Mouse (Mus musculus) frontal cortex, postnatal 25 days (tissue): Measurements from ENCODE around the gene Slc39a3.
"Not testable (repeated sequence)": the region's sequence is repeated elsewhere in the genome, so short reads cannot be mapped to it uniquely, and the experiment has no call there.

ENCODE experiments used
- DNase-seq, 2 experiments: peaks; one replicate each; pipeline ENCODE4 v3.0.0; 2022; ENCODE audit warnings: low spot score in 2 of 2

Slc39a3 gene

GRCm38 (mm10) chr10:81045246-81045645 is 8.0 kb upstream of the Slc39a3 start:
- DNase-seq: not testable (repeated sequence)

- DNase-seq: peak; percentile 72 to 73
Measured at GRCm38 (mm10) chr10:81041458-81042175, 4.4 kb upstream of the Slc39a3 start.

GRCm38 (mm10) chr10:81036251-81036650 is 975 bp downstream of the Slc39a3 start:
- DNase-seq: no peak

GRCm38 (mm10) chr10:81033586-81033985 is 3.6 kb downstream of the Slc39a3 start:
- no peak for DNase-seq

GRCm38 (mm10) chr10:81029031-81029430 is 8.2 kb downstream of the Slc39a3 start:
- DNase-seq: no peak

GRCm38 (mm10) chr10:81028219-81028618 is 9.0 kb downstream of the Slc39a3 start:
- no peak for DNase-seq

- DNase-seq: no peak
Measured at GRCm38 (mm10) chr10:81027331-81027730, 9.9 kb downstream of the Slc39a3 start.

- DNase-seq: no peak
Measured at GRCm38 (mm10) chr10:81026857-81027256, 10.4 kb downstream of the Slc39a3 start.

- no peak for DNase-seq
Measured at GRCm38 (mm10) chr10:81025639-81026275, 11.5 kb downstream of the Slc39a3 start, which contains the start of gene Diras1. Diras1 (minus strand) TSS chr10:81025662.

- no peak for DNase-seq
Measured at GRCm38 (mm10) chr10:81025047-81025621, 12.1 kb downstream of the Slc39a3 start.

GRCm38 (mm10) chr10:81024346-81024937 is 12.8 kb downstream of the Slc39a3 start:
- no peak for DNase-seq

- DNase-seq: no peak
Measured at GRCm38 (mm10) chr10:81022744-81023143, 14.5 kb downstream of the Slc39a3 start.

- no peak for DNase-seq
Measured at GRCm38 (mm10) chr10:81021547-81022110, 15.6 kb downstream of the Slc39a3 start.

- no peak for DNase-seq
Measured at GRCm38 (mm10) chr10:81020207-81020606, 17.0 kb downstream of the Slc39a3 start.

- DNase-seq: no peak
Measured at GRCm38 (mm10) chr10:81019687-81020086, 17.5 kb downstream of the Slc39a3 start.

GRCm38 (mm10) chr10:81018326-81018725 is 18.9 kb downstream of the Slc39a3 start:
- DNase-seq: no peak

GRCm38 (mm10) chr10:81016645-81017044 is 20.6 kb downstream of the Slc39a3 start:
- no peak for DNase-seq

GRCm38 (mm10) chr10:81015666-81016065 is 21.6 kb downstream of the Slc39a3 start:
- no peak for DNase-seq

- DNase-seq: peak; percentile 89 to 93
Measured at GRCm38 (mm10) chr10:81014393-81015384, 22.5 kb downstream of the Slc39a3 start, which contains the start of gene Gng7. Gng7 (minus strand) TSS chr10:81014945.

- DNase-seq: no peak
Measured at GRCm38 (mm10) chr10:81010851-81011250, 26.4 kb downstream of the Slc39a3 start.

GRCm38 (mm10) chr10:81007240-81007639 is 30.0 kb downstream of the Slc39a3 start:
- no peak for DNase-seq
